Mouse (Mus musculus) spleen, adult 2 months (tissue): ENCODE data around the gene Gm2431. TPM values are rescaled to one million over a fixed set of nuclear protein-coding genes. Genes with fewer than 3 reads are reported as not detected.
"Not testable (repeated sequence)": the region's sequence is repeated elsewhere in the genome, so short reads cannot be mapped to it uniquely, and the experiment has no call there.

Experiments
- DNase-seq, 2 experiments: peaks; one replicate each; pipeline versions ENCODE4 v3.0.0 to v3.0.0-alpha.2; 2012 to 2021; ENCODE audit warnings: low spot score in 2 of 2, low read depth in 1 of 2
- H3K27ac ChIP-seq: fragments of 200-500 bp; 2 replicates; pipeline ENCODE4 v1.5.1; 2012; ENCODE audit warnings: low read length, inconsistent platforms; ENCODE audit not compliant: insufficient read depth
- H3K27me3 ChIP-seq: fragments of 200-500 bp; 2 replicates; pipeline ENCODE4 v1.6.1; 2012; ENCODE audit warnings: mild to moderate bottlenecking, moderate library complexity, low read length, inconsistent platforms; ENCODE audit not compliant: control insufficient read depth, insufficient read depth
- H3K36me3 ChIP-seq: fragments of 200-500 bp; 2 replicates; pipeline ENCODE4 v1.6.1; 2012; ENCODE audit warnings: mild to moderate bottlenecking, low read length, inconsistent platforms; ENCODE audit not compliant: control insufficient read depth, insufficient read depth
- H3K4me1 ChIP-seq: fragments of 200-500 bp; 2 replicates; pipeline ENCODE4 v1.6.1; 2011; ENCODE audit warnings: inconsistent platforms; ENCODE audit not compliant: control insufficient read depth, insufficient read depth, insufficient read length
- H3K4me3 ChIP-seq: fragments of 200-500 bp; 2 replicates; pipeline ENCODE4 v1.5.1; 2011; ENCODE audit warnings: mild to moderate bottlenecking, inconsistent platforms; ENCODE audit not compliant: insufficient read depth, insufficient read length; ENCODE audit errors: extremely low read depth
- CTCF ChIP-seq: fragments of 200-500 bp; IDR thresholded peaks from 2 replicates; pipeline ENCODE4 v1.5.1; 2011; ENCODE audit warnings: mild to moderate bottlenecking, inconsistent platforms; ENCODE audit not compliant: insufficient read depth, insufficient read length, insufficient replicate concordance; ENCODE audit errors: extremely low read depth
- POLR2A ChIP-seq: fragments of 200-500 bp; IDR thresholded peaks from 2 replicates; pipeline ENCODE4 v1.6.1; 2011; ENCODE audit warnings: low read depth, low read length, inconsistent platforms
- WGBS: fragments of 180-500 bp; shearing (Covaris S2); methylation state at CpG from one replicate; pipeline ENCODE4 v1.1.7; 2018; 5-methylcytosine and 5-hydroxymethylcytosine counted together
- polyA plus RNA-seq: library from polyadenylated mRNA; depleted of rRNA; stranded (reverse); fragments of >200 nt; gene quantifications from 2 replicates; pipeline ENCODE4 v1.2.3, GENCODE M21; 2012; rRNA removed

Gm2431 gene
- polyA plus RNA-seq: not detected in 2 replicates

DNA sequence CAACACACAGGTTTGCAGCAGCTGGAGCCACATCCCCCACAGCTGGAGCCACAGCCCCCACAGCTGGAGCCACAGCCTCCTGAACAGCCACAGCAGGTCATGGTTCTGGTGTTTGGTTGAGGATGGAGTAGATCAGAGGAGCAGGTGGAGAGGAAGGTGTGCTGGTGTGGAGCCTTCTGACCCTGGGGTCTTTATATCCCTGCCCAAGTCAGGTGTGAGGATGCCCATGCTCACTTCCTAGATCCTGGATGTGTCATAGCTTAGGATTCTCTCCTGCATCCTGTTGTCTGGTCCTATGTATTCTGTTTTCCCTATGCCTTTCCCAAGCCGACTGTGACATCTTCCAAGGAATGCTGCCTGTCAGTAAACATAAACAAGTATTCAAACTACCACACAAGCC is at the start of gene Gm2431:
Gene Gm2431, minus strand, starts transcription at position 101 of the 400 bp plus-strand sequence.
- not testable (repeated sequence) for DNase-seq, H3K27ac ChIP-seq, H3K4me3 ChIP-seq, H3K27me3 ChIP-seq, H3K4me1 ChIP-seq, H3K36me3 ChIP-seq
- 32% methylated on average over 1 of the region's 1 CpGs for WGBS

DNA sequence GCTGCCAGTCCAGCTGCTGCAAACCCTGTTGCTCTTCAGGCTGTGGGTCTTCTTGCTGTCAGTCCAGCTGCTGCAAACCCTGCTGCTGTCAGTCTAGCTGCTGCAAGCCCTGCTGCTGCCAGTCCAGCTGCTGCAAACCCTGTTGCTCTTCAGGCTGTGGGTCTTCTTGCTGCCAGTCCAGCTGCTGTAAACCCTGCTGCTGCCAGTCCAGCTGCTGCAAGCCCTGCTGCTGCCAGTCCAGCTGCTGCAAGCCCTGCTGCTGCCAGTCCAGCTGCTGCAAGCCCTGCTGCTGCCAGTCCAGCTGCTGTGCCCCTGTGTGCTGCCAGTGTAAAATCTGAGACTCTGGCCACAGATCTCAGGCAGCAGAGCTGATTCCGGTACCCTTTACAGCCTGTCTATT is 45.8 kb upstream of the Gm2431 start:
- H3K4me3 ChIP-seq, DNase-seq, H3K27me3 ChIP-seq, H3K27ac ChIP-seq, H3K36me3 ChIP-seq, H3K4me1 ChIP-seq: not testable (repeated sequence)
- WGBS: 96% methylated on average over 1 of the region's 1 CpGs

GRCm38 (mm10) chr7:142303249-142303648 is 45.1 kb upstream of the Gm2431 start, which contains the start of gene Krtap5-4:
TSS of gene Krtap5-4 (plus strand) at chr7:142303549.
- Histone ChIP-seq H3K27me3 (no peaks in the 10 kb centered on the region), H3K4me1 (no peaks in the 10 kb centered on the region), H3K4me3 (no peak within 1 kb of the TSS), H3K36me3 (no peaks in the 10 kb centered on the region), H3K27ac (no peak within 1 kb of the TSS)
- no peak for TF ChIP-seq POLR2A
- TF ChIP-seq CTCF: no peak
- WGBS: 38% methylated on average over 3 of the region's 3 CpGs
- no peak for DNase-seq

GRCm38 (mm10) chr7:142297018-142297417 is 38.9 kb upstream of the Gm2431 start, which contains the start of gene Krtap5-1:
TSS of gene Krtap5-1 (minus strand) at chr7:142297118.
- not testable (repeated sequence) for H3K36me3 ChIP-seq, DNase-seq, H3K4me1 ChIP-seq

GRCm38 (mm10) chr7:142296108-142296507 is 38.0 kb upstream of the Gm2431 start:
- 32% methylated on average over 4 of the region's 4 CpGs for WGBS
- H3K27ac ChIP-seq, H3K27me3 ChIP-seq, DNase-seq, H3K36me3 ChIP-seq, H3K4me1 ChIP-seq, H3K4me3 ChIP-seq: not testable (repeated sequence)

More at GRCm38 (mm10) chr7:142297018-142297417, 38.9 kb upstream of the Gm2431 start, which contains the start of gene Krtap5-1:
- not testable (repeated sequence) for H3K4me3 ChIP-seq, H3K27ac ChIP-seq, H3K27me3 ChIP-seq

DNA sequence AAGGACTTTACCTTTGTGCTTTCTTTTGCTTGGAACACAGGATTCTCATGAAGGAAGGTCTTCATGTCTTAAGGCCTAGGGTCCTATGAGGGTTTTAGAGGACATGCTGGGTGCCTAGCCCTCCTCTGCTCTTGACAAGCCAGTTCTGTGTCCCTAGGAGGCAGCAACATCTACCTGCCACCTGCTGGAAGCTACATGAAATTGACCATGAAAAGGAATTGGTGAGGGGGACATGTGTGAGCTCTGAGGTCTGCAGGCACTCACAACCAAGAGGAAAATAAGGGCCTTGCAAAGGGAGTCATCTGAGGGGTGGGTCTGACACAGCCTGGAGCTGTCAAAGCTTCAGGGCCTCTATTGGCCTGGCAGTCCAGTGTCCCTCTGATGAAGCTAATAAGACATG is 37.3 kb upstream of the Gm2431 start:
- Histone ChIP-seq H3K27ac (no peak overlapping the region), H3K27me3 (no peaks in the 10 kb centered on the region; the same call in 1 of the 2 replicates), H3K4me3 (no peak overlapping the region), H3K36me3 (no peaks in the 10 kb centered on the region), H3K4me1 (no peaks in the 10 kb centered on the region)
- no peak for DNase-seq
- TF ChIP-seq POLR2A (no peak), CTCF (no peak)

GRCm38 (mm10) chr7:142293851-142294250 is 35.7 kb upstream of the Gm2431 start:
- peak in 1 of 2 experiments; percentile 19 for DNase-seq

GRCm38 (mm10) chr7:142285910-142286612 is 27.9 kb upstream of the Gm2431 start:
- H3K27me3 ChIP-seq, DNase-seq, H3K4me3 ChIP-seq, H3K27ac ChIP-seq, H3K4me1 ChIP-seq, H3K36me3 ChIP-seq: not testable (repeated sequence)
- WGBS: 85% methylated on average over 9 of the region's 9 CpGs

More at GRCm38 (mm10) chr7:142293851-142294250, 35.7 kb upstream of the Gm2431 start:
- H3K4me1 ChIP-seq, H3K27me3 ChIP-seq, H3K36me3 ChIP-seq, H3K4me3 ChIP-seq, H3K27ac ChIP-seq: not testable (repeated sequence)
- WGBS: 2% methylated on average over 2 of the region's 2 CpGs
- TF ChIP-seq CTCF: peak; percentile 40; the same call in 1 of the 2 replicates
